Mouse (Mus musculus) left cerebral cortex, postnatal 36 days (tissue): ENCODE results near the gene Ttl. TPM values are rescaled to one million over a fixed set of nuclear protein-coding genes. Genes with fewer than 3 reads are reported as not detected.

Experiments
- DNase-seq, 2 experiments: peaks; one replicate each; pipeline ENCODE4 v3.0.0; 2021 to 2022; ENCODE audit warnings: low spot score in 2 of 2, mixed read lengths in 1 of 2
- intact Hi-C: fragments of 180-260 bp; cut with DNase I; formaldehyde crosslinking; loops from one replicate; pipeline ENCODE4 v1.15.1; 2025
- total RNA-seq, 2 experiments: library from RNA; stranded (reverse); gene quantifications; 2 replicates each; pipeline ENCODE4 v1.2.3; 2021

The Ttl gene
- total RNA-seq, 2 experiments from 2014 or later: 65.0 to 73.7 TPM

DNA sequence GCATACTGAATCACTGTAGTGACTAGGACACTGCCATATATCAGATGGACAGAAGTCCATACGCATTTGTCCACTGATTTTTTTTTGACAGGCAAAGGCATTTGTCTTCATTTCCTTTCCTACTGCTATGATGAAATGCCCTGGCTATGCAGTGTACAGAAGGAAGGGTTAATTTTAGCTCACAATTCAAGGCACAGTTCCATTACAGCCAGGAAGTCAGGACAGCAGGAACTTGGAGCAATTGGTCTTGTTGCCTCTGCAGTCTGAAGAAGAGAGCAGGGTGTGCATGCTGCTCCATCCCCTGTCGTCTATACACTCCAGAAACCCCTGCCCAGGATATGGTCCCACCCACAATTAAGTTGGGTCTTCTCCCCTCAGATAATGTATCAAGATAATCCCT lies 13.5 kb downstream of the Ttl start:
- DNase-seq: no peak
- intact Hi-C loops: no loop called here

DNA sequence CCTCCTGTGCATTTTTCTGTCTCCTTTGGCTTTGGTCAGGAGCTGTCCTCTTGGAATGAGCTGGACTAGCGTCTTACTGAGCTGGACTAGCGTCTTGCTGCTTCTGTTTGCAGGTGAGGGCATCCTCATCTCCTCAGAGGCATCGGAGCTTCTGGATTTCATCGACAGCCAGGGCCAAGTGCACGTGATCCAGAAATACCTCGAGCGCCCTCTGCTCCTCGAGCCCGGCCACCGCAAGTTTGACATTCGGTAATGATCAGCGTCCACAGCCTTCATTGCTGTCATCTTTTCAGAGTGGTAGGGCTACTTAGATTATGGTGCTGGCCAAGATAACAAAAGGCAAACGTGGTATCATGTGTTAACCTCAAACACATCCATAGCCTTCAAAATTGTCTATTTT lies 15.4 kb downstream of the Ttl start:
- intact Hi-C loops: loop anchor here (5.0 kb wide), 1 partner anchor 134 kb away; no protein-coding TSS in a partner anchor
- DNase-seq: no peak

DNA sequence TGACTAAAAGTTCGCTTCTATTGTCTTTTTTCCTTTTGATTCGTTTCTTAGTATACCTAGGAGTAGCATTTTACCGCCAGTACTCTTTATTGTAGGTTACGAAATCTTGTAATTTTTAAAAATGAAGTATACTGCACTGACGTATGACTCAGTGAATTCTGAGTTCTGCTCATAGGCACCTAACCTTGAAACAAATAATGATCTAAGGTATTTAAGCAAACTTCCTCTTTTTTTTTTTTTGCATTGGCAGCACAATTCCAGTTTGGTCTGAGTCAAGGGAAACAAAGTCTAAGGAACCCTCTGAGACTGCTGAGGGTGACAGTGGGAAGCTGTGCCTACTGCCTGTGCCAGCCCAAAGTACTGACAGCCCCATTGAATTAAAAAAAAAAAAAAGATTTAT lies 17.8 kb downstream of the Ttl start:
- intact Hi-C loops: loop anchor here (5.0 kb wide), 1 partner anchor 136 kb away; no protein-coding TSS in a partner anchor
- no peak for DNase-seq

DNA sequence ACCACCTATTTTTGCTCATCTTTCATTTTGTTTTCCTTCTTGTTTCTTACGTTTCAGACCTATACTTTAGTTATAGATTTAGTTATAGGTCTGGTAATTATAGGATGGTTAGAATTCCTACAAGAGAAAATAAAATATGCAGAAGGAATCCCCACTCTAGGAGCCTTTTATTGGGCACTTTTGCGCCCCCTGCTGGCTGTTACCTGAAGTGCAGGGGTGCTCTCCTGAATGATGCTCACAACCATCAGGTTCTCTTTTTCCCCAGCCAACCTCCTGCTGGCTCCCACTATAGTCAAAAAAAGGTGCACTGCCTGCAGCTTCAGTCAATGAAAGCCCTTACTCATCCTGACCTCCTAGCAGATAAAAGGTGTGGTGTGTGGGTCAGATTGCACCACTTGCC lies 19.2 kb downstream of the Ttl start:
- intact Hi-C loops: loop anchor here (5.0 kb wide), 1 partner anchor 138 kb away; no protein-coding TSS in a partner anchor

DNA sequence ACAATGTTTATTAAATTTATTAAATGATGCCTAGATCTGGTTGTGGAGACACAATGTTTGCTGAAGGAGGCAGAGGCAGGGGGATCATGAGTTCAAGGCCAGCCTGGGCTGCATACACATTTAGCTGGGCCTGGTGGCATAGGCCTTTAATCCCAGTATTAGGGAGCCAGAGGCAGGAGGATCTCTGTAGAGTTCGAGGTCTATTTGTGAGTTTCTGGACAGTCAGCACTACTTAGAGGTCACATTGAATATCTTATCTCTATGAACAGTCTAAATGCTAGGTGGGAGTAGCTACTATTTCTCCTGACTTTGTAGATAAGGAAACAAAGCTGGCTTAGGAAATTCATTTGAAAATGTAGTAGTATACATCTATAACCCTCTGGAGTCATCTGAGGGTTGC lies 21.8 kb downstream of the Ttl start:
- intact Hi-C loops: no loop called here
- DNase-seq: no peak

More for the DNA sequence above, 19.2 kb downstream of the Ttl start:
- DNase-seq: no peak

DNA sequence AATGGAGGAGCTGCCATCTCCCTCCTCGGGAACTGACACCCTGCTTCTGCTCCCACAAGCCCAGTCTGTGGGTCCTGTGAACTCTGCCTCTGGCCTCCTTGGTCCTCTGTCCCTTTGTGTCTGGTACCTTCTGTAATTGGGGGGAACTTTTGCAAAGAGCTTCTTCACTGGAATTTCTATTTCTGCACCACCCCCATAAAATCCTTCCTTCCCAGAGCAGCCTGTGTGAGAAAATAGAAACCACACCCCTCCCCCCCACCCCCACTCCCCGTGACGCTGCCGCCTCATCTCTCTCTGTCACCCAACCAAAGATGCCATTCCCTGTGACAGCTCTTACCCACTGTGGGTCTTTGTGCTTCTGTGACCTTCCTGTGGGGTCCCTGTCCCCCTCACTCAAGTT lies 24.6 kb downstream of the Ttl start:
- no peak for DNase-seq
- intact Hi-C loops: loop anchor here (5.0 kb wide), 1 partner anchor 123 kb away; the partner anchor contains the start of genes Gm10762 and Zc3h6

DNA sequence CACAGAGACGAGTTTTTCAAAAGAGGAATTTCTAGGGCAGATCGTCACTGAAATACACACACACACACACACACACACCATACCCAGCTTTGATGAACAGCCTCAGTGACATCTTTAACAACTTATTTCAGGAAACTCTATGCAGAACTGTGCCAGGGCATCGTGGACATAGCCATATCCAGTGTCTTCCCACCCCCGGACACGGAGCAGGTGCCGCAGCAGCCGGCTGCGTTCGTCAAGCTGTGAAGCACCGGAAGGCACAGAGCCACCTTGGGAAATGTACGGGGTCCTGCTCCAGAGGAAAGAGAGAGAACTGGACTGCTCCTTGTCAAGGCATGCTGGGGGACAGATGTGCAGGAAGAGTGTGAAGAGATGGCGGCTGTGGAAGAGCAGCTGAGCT lies 27.1 kb downstream of the Ttl start:
- intact Hi-C loops: loop anchor here (5.0 kb wide), 1 partner anchor 126 kb away; the partner anchor contains the start of genes Gm10762 and Zc3h6

DNA sequence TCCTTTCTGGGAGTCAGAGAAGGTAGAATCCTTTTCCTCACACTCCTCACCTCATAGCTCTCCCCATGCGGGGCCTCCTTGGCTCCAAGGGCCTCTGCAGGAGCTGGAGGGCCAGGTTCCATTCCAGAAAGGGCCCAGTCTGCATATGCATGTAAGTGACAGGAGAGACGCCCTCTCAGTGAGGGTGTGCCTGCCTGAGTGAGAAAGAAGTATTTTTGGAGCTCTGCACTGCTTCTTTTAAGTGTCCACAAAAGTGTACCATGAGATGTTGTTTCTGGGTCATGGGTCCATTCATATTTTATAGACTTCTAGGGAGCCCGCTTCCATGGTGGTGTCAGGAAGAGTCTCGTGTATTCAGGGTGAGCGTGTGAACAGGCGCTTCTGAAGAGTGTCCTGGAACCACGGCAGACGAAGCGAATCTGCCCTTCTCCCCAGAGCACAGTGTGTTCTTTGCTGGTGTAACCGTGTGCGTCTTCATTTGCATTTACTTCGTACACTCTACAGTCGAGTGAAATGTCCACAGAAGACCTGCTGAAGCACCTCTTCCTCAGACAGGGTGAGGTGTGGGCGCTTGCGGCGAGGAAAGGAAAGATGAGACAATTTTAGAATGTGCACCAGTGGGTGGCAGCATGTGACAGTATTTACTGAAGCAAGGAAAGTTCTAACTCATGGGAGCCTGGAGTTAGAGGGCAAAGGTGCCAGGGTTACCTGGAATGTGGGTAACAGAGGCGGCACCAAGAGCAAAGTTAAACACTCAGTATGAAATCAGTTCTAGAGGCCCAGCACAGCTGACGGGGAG lies 28.4 kb downstream of the Ttl start:
- intact Hi-C loops: loop anchor here (5.0 kb wide), 1 partner anchor 127 kb away; the partner anchor contains the start of genes Gm10762 and Zc3h6
- DNase-seq: peak; percentile 58

More for the DNA sequence above, 27.1 kb downstream of the Ttl start:
- DNase-seq: peak; percentile 48 to 60

DNA sequence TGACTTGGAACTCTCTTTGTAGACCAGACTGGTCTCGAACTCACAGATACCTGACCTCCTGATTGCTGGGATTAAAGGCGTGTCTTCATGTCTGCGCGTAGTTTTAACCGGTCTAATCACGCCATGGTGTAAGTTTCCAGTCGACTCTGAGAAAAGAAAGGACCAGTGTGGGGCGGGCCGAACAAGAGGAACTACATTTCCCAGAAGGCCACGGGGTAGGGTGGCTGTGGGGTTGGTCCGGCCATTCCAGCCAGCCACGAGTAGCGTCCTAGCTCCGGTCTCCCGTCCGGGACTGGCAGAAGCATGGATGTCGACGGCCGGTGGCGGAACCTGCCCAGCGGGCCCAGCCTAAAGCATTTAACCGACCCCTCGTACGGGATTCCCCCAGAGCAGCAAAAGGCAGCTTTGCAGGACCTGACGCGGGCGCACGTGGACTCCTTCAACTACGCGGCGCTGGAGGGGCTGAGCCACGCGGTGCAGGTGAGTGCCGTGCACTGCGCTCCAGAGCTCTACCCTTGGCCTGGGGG lies 35.1 kb downstream of the Ttl start, which contains the start of gene Polr1b:
TSS of gene Polr1b (plus strand) at position 212 of the 527 bp plus-strand sequence.
- peak; percentile 89 to 93 for DNase-seq
- intact Hi-C loops: loop anchor here (1.0 kb wide), 1 partner anchor 28 kb away; the partner anchor contains the start of gene Chchd5

DNA sequence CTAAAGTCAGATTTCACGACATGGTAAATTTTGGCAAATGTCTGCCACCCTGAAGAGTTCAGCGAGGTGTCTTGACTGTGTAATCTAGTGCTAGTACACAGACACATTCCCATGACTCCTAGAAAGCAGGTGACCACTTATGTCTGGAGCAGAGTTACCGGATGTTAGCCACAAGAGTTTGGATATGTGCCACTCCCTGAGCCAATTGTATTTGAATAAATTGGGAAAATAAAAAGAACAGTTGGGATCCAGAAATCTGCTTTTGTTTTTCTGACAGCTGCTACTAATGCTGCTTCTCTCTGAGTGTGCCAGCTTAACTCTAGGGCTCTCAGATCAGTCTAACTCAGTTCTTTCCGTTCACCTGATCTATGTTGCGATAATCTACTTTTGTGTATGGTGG lies 47.2 kb downstream of the Ttl start:
- intact Hi-C loops: no loop called here
- DNase-seq: no peak

DNA sequence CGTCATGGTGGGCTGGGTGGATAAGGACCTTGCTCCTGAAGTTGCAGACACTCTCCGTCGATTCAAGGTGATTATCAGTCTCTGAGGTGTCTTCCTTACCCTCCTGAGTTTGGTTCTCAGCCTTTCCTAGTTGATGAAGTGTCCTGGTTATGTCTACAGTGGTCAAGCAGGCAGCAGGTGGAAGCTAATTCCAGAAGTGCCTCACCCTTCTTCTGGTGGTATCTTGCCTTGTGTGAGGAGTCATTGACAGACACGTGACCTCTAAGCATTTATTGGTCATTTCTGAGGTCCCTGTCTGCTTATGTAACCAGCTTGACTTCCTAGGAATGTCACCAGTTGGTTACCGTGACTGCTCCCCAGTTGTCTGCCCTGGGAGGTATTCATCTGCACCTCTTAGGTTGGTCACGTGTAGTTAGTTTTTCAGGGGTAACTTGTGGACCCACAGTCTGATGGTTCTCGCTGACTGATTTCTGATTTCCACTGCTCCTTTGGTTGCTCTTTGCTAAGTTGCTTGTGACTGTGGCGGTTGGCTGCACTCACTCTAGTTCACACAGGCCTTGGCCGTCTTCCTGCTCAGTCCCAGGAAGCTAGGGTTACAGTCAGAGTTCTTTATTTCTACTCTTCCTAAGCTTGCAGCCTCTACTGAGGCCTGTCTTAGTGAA lies 50.1 kb downstream of the Ttl start:
- intact Hi-C loops: no loop called here
- no peak for DNase-seq

DNA sequence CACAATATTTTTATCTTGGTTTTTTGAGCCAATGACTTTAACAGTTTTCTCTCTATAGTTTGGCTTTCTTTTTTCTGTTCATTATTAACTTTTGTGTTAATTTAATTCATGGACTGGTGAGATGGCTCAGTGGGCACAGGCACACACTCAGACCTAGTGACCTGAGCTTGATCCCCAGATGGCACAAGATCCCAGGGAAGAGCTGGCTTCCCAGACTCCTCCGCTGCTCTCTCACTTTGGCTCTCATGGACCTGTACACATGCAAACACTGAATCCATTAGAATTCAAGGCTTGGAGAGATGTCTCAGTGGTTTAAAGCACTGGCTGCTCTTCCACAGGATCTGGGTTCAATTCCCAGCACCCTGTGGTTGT lies 50.6 kb downstream of the Ttl start:
- intact Hi-C loops: no loop called here
- DNase-seq: no peak

DNA sequence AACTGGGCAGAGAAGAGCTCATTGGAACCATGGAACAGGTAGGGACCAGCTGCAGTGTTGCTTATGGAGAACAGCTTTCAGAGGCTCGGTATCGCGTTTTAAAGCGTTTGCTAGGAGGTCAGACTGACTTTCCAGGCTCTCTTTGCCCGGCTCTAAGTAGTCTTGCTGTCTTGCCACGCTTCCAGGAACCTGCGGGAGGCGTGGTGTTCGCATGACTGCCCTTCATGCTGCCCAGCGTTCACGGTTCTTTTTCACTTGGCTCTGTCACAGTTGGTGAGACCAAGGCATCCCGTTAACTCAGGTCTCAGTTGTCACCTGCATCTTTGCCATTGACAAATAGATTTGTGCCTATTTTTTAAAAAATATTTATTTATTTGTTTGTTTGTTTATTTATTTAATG lies 52.3 kb downstream of the Ttl start:
- intact Hi-C loops: no loop called here
- DNase-seq: no peak

DNA sequence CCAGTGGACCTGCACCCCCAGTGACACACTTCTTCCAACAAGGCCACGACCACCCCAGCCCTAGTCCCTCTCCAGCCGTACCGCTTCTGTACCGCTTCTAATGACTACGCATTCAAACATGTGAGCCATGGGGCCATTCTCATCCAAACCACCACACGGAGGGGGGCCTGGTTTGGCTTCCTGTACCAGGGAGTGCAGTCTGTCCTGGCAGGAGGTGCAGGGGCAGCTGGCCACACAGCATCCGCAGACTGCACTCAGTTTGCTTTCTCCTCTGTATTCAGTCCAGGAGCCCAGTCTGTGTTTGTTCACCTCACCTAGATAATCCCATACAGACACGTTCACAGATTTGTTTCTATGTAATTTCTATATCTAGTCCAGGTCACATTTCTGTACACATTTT lies 56.2 kb downstream of the Ttl start:
- intact Hi-C loops: no loop called here

DNA sequence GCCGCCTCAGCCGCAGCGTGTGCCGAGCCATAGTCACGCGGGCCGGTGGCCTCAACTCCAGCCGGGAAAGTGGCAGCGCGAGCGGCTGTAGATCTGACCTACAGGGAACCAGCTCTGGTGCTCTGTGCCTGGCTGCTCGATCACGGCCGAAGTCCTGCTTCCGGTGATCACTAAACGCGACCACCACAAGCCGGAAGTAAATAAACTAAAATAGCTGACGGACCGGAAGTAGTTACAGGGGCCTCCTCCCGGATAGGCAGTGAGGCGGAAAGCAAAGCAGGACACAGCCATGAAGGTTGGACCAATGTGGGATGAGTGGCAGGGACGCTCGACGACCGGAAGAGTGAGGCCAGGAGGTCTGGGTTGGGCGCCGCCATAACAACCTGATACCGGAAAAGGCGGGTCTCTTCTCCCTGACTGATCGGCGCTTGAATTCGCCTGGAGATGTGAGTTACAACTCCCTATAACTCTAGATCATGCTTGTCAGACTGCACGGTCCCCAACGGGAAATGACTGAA lies 63.7 kb downstream of the Ttl start, which contains the start of gene Chchd5:
TSS of gene Chchd5 (plus strand) at position 289 of the 518 bp plus-strand sequence.
- intact Hi-C loops: loop anchor here (1.0 kb wide), 1 partner anchor 28 kb away; no protein-coding TSS in a partner anchor
- peak; percentile 93 to 94 for DNase-seq

More for the DNA sequence above, 56.2 kb downstream of the Ttl start:
- DNase-seq: no peak

DNA sequence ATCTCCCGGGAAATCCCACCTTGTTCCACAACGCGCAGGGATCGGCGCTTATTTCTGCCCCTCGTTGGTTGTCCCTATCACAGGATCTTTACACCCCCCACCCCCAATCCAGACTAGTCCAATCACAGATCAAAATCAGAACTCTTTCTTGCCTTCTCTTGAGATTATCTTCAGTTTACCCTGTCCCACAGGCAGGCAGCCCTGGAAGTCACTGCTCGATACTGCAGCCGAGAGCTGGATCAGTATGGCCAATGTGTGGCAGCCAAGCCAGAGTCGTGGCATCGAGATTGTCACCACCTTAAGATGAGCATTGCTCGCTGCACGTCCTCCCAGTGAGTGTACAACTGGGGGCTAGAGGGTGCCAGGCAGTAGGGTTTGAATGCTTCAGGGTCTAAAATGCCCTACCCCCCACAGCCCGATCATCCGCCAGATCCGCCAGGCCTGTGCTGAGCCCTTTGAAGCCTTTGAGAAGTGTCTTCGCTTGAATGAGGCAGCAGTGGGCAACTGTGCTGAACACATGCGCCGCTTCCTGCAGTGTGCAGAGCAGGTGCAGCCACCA lies 64.3 kb downstream of the Ttl start:
- intact Hi-C loops: loop anchor here (1.0 to 5.0 kb wide), 2 partner anchors 29 to 67 kb away; partner anchors contain the start of gene Slc20a1
- DNase-seq: no peak

DNA sequence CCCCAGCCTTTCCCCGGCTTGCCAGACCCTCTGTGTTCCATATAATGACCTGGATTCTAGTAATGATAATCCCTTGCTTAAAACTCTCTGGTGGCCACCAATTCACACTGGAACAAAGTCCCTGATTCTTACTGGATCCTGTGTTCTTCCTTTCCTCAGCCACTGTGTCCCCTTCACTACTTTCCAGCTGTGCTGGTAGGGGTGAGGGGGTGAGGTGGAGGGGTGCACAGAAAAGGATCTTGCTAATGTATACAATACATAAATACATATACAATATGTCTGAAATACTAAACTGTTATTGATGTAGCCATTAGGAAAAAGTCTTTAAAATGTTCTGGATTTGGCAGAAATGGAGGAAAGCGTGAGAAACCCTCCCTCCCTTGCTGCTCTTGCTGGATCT lies 65.0 kb downstream of the Ttl start:
- no peak for DNase-seq
- intact Hi-C loops: loop anchor here (5.0 kb wide), 1 partner anchor 67 kb away; the partner anchor contains the start of gene Slc20a1

DNA sequence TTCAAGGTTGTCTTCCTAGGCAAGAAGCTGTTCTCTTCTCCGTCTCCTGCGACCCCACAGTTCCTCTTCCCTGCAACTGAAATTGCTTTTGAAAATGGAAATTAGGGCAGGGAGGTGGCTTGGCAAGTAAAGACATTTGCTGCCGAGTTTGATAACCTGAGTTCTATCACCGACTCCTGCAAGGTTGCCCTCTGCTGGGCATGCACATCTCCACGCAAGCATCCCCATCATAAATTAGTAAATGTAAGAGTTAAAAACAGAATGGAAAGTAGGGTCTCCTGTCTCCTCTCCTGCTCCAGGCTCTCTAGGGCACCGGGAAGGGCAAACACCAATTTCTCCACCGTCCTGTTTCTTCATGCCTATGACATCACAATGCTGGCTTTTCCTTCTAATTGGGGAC lies 66.5 kb downstream of the Ttl start:
- intact Hi-C loops: loop anchor here (5.0 kb wide), 1 partner anchor 65 kb away; the partner anchor contains the start of gene Slc20a1
- no peak for DNase-seq
